Mouse (Mus musculus): ENCODE measurements around the gene Actl10.

GRCm38 (mm10) chr2:154597399-154597798, 45.8 kb downstream of the Actl10 start:
- TF ChIP-seq CTCF (IDR thresholded peaks at IDR 0.05; ENCODE audit: control insufficient read depth, insufficient read depth, low read length) (no peak), POLR2A (IDR thresholded peaks at IDR 0.05; ENCODE audit: borderline replicate concordance, control insufficient read depth, low read depth, low read length) (no peak)
